Mouse (Mus musculus): Measurements from ENCODE around the gene Tmem199. TPM values are rescaled to one million over a fixed set of nuclear protein-coding genes. Genes with fewer than 3 reads are reported as not detected.

The Tmem199 gene
- polyA plus RNA-seq (2021), result 48.0 TPM

DNA sequence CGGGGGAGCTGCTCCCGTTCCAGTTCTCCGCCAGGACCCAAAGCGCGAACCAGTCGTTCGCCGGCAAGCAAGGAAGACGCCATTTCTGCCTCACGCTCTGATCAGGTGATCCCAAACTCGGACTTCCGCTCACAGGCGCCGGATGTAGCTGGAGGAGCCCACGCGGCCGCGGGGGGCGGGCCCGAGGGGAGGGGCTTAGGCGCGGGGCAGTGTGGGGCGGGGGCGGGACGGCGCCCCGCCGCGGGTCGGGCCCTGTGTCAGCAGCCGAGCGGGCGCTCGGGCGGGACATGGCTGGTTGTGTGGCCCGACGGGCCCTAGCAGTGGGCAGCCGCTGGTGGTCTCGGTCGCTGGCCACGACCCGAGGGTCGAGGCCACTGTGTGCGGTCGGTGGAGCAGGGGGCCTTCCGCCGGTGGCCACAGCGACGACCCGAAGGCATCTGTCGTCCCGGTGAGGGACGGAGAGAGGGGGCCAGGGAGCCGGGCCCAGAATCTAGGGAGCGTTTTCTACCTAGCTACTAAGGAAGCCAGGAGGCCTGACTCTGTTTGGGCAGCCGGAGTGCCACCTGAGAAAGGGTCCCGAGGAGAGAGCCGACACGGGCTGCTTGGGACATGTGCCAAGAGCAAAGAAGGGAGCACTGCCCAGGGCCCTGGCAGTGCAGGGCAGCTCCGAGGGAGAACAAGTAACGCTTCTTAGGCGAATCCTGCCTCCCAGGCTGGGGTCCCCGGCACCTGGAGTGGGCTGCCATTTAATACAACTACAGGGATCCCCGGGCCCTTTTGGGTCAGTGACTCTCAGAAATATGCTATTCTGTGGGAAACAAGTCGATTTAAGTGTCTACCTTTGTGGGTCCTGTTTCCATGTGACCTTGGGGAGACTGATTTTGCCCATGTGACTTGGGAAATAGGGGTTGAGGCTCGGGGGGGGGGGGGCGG is at the start of gene Tmem199, which contains the start of gene Poldip2:
Gene Tmem199, minus strand, starts transcription at position 148 of the 933 bp plus-strand sequence.
Gene Poldip2, plus strand, starts transcription at position 169 of the 933 bp plus-strand sequence.
- no peak for TF ChIP-seq CTCF (IDR thresholded peaks at IDR 0.05)
- POLR2A ChIA-PET, result interaction anchor here (0.9 kb wide), 1 partner anchor 27 kb away, joined by 6 read pairs; no protein-coding TSS in a partner anchor
- no peaks in the 10 kb centered on the region for H3K27me3 ChIP-seq
- ATAC-seq (peak; percentile 87), DNase-seq (ENCODE audit: low read depth, low spot score) (no peak)
- CTCF ChIA-PET, result no interaction called here
- in situ Hi-C loops (cut with MboI; ENCODE audit: low pct_unique_long_range_greater_than_20kb), result no loop called here

- DNase-seq (ENCODE audit: low read depth, low spot score) (no peak), ATAC-seq (no peak)
- in situ Hi-C loops (cut with MboI; ENCODE audit: low pct_unique_long_range_greater_than_20kb), result loop anchor here (5.0 to 10.0 kb wide), 2 partner anchors 267 to 394 kb away; partner anchors contain the start of gene Lyrm9
- peak; percentile 92 for TF ChIP-seq CTCF (IDR thresholded peaks at IDR 0.05)
- POLR2A ChIA-PET, result no interaction called here
- H3K27me3 ChIP-seq, result no peaks in the 10 kb centered on the region
- CTCF ChIA-PET, result interaction anchor here (0.8 to 1.5 kb wide), 8 partner anchors 9 to 273 kb away, joined by 3 to 6 read pairs (median 4); partner anchors contain the start of gene Lyrm9
Measured at GRCm38 (mm10) chr11:78560447-78560846, 48.5 kb upstream of the Tmem199 start.

- POLR2A ChIA-PET, result no interaction called here
- CTCF ChIA-PET, result interaction anchor here (1.3 kb wide), 1 partner anchor 11 kb away, joined by 3 read pairs; no protein-coding TSS in a partner anchor
- ATAC-seq (no peak), DNase-seq (ENCODE audit: low read depth, low spot score) (no peak)
- in situ Hi-C loops (cut with MboI; ENCODE audit: low pct_unique_long_range_greater_than_20kb), result no loop called here
- no peaks in the 10 kb centered on the region for H3K27me3 ChIP-seq
- TF ChIP-seq CTCF (IDR thresholded peaks at IDR 0.05), result peak; percentile 40
Measured at GRCm38 (mm10) chr11:78557241-78557640, 45.3 kb upstream of the Tmem199 start.

- ATAC-seq (no peak), DNase-seq (ENCODE audit: low read depth, low spot score) (no peak)
- POLR2A ChIA-PET, result no interaction called here
- TF ChIP-seq CTCF (IDR thresholded peaks at IDR 0.05), result no peak
- CTCF ChIA-PET, result interaction anchor here (2.5 kb wide), 1 partner anchor 10 kb away, joined by 7 read pairs; no protein-coding TSS in a partner anchor
- H3K27me3 ChIP-seq, result no peaks in the 10 kb centered on the region
- in situ Hi-C loops (cut with MboI; ENCODE audit: low pct_unique_long_range_greater_than_20kb), result no loop called here
Measured at GRCm38 (mm10) chr11:78556070-78556469, 44.1 kb upstream of the Tmem199 start.

DNA sequence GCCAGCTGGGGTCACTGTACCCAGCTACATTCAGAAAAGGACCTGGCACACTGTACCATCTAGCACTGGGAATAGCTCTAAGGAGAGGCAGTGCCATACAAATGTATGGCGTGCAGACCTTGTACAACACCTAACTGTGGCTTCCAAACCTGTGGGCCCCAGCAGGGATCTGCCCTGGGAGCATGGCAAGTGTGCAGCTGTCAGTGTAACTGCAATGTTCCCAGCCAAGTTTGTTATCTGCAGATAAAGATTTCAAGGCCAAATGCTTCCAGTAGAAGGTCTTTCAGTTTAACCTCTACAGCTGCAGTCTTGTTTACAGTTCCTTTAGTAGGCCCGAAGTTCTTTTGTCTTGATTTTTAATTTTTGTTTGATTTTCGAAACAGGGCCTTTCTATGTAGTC is 43.7 kb upstream of the Tmem199 start:
- ATAC-seq (no peak), DNase-seq (ENCODE audit: low read depth, low spot score) (no peak)
- no peaks in the 10 kb centered on the region for H3K27me3 ChIP-seq
- ChIA-PET POLR2A (interaction anchor here (0.9 kb wide), 1 partner anchor 9 kb away, joined by 3 read pairs; no protein-coding TSS in a partner anchor), CTCF (interaction anchor here (2.5 kb wide), 1 partner anchor 10 kb away, joined by 7 read pairs; no protein-coding TSS in a partner anchor)
- no peak for TF ChIP-seq CTCF (IDR thresholded peaks at IDR 0.05)
- in situ Hi-C loops (cut with MboI; ENCODE audit: low pct_unique_long_range_greater_than_20kb), result no loop called here

DNA sequence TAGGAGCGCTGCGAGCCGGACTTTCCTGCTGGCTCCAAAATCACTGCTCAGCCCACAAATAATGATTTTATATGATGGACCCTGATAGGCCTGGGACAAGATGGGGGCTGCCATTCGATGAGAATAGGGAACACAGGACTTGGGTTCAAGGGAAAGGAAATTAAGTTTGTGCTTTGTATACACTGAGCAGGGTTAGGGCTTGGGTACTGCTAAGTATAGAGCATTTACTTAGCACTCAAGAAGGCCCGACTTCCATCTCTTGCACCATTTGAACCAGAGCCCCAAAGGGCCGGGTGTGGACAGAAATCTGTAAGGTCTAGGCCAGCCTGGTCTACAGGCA is 39.1 kb upstream of the Tmem199 start:
- POLR2A ChIA-PET, result interaction anchor here (1.0 kb wide), 1 partner anchor 62 kb away, joined by 3 read pairs; no protein-coding TSS in a partner anchor
- ATAC-seq (no peak), DNase-seq (ENCODE audit: low read depth, low spot score) (no peak)
- no peak for TF ChIP-seq CTCF (IDR thresholded peaks at IDR 0.05)
- in situ Hi-C loops (cut with MboI; ENCODE audit: low pct_unique_long_range_greater_than_20kb), result no loop called here
- no peaks in the 10 kb centered on the region for H3K27me3 ChIP-seq
- CTCF ChIA-PET, result no interaction called here

- TF ChIP-seq CTCF (IDR thresholded peaks at IDR 0.05), result no peak
- no peaks in the 10 kb centered on the region for H3K27me3 ChIP-seq
- ChIA-PET POLR2A (interaction anchor here (1.0 kb wide), 1 partner anchor 62 kb away, joined by 3 read pairs; no protein-coding TSS in a partner anchor), CTCF (no interaction called here)
- DNase-seq (ENCODE audit: low read depth, low spot score), result peak; percentile 75
- ATAC-seq, result peak; percentile 94
- in situ Hi-C loops (cut with MboI; ENCODE audit: low pct_unique_long_range_greater_than_20kb), result no loop called here
Measured at GRCm38 (mm10) chr11:78550168-78551058, 38.4 kb upstream of the Tmem199 start, which contains the start of gene Tmem97. Tmem97 (minus strand) TSS chr11:78550777.

DNA sequence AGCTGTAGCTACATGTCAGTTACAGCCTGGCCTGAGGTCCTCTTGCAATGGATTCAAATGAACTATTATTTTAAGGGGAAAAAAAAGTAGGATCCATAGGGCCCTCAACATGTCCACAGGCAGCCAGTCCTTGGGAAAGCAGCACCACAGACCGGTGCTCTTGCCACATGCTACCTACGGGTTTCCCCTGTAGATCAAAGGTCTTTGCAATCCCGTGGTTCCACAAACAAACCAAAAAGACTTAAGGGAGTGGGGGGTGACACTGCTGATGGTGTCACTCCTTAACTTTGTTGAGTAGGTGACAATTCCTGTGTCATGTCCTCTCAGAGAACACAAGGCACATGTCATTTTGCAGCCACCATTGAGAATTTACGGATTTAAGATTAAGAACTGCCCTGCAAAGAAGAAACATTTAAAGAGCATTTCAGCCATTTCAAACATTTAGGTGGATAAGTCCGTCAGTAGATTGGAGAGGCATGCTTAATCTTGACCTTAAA is 37.6 kb upstream of the Tmem199 start:
- DNase-seq (ENCODE audit: low read depth, low spot score) (no peak), ATAC-seq (no peak)
- CTCF ChIA-PET, result no interaction called here
- H3K27me3 ChIP-seq, result no peaks in the 10 kb centered on the region
- TF ChIP-seq CTCF (IDR thresholded peaks at IDR 0.05), result no peak
- in situ Hi-C loops (cut with MboI; ENCODE audit: low pct_unique_long_range_greater_than_20kb), result no loop called here
- POLR2A ChIA-PET, result no interaction called here

DNA sequence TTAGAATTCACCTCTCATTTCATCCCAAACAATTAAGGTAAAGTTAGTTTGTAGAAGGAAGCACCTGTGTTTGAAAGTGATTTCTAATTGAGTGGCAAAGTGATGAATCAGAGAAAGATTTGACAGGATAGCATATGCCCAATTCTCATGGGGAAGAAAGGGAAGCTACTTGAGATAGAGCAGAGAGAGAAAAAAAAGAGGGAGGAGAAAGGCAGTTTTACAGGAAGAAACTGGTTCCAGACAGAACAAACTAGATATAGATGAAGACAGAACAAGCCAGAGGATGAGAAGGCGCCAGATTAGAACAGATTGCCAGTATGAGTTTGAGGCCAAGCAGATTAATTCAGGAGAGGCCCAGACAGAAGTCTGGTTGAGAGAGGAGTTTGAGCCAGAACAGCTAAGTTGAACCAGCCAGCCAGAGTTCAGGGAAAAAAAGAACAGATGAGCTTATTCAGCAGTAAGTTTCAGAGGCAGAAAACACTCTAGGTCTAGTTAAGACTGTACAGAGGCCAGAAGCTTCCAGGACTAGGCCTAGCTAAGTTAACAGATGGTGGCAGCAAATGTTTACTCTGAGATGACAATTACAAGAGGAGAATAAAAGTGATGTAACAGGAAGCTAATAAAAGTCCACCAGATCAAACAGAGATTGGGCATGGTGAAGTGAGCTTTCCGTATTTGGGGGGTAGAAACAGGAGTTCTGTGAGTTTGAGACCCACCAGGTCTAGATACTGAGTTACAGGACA is 35.9 kb upstream of the Tmem199 start:
- TF ChIP-seq CTCF (IDR thresholded peaks at IDR 0.05), result no peak
- in situ Hi-C loops (cut with MboI; ENCODE audit: low pct_unique_long_range_greater_than_20kb), result no loop called here

More for the DNA sequence above, 35.9 kb upstream of the Tmem199 start:
- ChIA-PET POLR2A (interaction anchor here (1.3 kb wide), 2 partner anchors 9 to 78 kb away, joined by 3 to 4 read pairs; no protein-coding TSS in a partner anchor), CTCF (interaction anchor here (1.3 kb wide), 1 partner anchor 13 kb away, joined by 4 read pairs; no protein-coding TSS in a partner anchor)
- DNase-seq (ENCODE audit: low read depth, low spot score), result no peak
- H3K27me3 ChIP-seq, result no peaks in the 10 kb centered on the region
- no peak for ATAC-seq
